Mouse (Mus musculus) gastrocnemius, postnatal 4 days (tissue): Measurements from ENCODE around the gene Wnk2. TPM values are rescaled to one million over a fixed set of nuclear protein-coding genes. Genes with fewer than 3 reads are reported as not detected.

Experiments
- DNase-seq, 2 experiments: peaks; one replicate each; pipeline ENCODE4 v3.0.0; 2021 to 2022; ENCODE audit warnings: low spot score in 2 of 2, mixed read lengths in 2 of 2
- total RNA-seq, 2 experiments: library from RNA; stranded (reverse); gene quantifications; 2 replicates each; pipeline ENCODE4 v1.2.3; 2021

Wnk2 gene
- total RNA-seq, 2 experiments from 2014 or later: 53.8 to 57.2 TPM

- DNase-seq: peak in 1 of 2 experiments; percentile 48
These were observed 31.2 kb upstream of the Wnk2 start for GRCm38 (mm10) chr13:49178839-49179585.

- no peak for DNase-seq
These were observed 27.7 kb upstream of the Wnk2 start for GRCm38 (mm10) chr13:49175509-49175908.

- DNase-seq: peak; percentile 88 to 90
These were observed 25.3 kb upstream of the Wnk2 start for GRCm38 (mm10) chr13:49172971-49173596.

GRCm38 (mm10) chr13:49172335-49172734 lies 24.5 kb upstream of the Wnk2 start:
- no peak for DNase-seq

GRCm38 (mm10) chr13:49171729-49172128 lies 23.9 kb upstream of the Wnk2 start:
- no peak for DNase-seq

- DNase-seq: no peak
These were observed 22.8 kb upstream of the Wnk2 start for GRCm38 (mm10) chr13:49170623-49171022.

GRCm38 (mm10) chr13:49169448-49170207 lies 21.8 kb upstream of the Wnk2 start:
- DNase-seq: peak; percentile 86 to 91

- DNase-seq: no peak
These were observed 19.3 kb upstream of the Wnk2 start for GRCm38 (mm10) chr13:49167081-49167480.

- DNase-seq: no peak
These were observed 15.8 kb upstream of the Wnk2 start for GRCm38 (mm10) chr13:49163645-49164044.

- no peak for DNase-seq
These were observed 14.9 kb upstream of the Wnk2 start for GRCm38 (mm10) chr13:49162722-49163121.

GRCm38 (mm10) chr13:49161236-49161635 lies 13.4 kb upstream of the Wnk2 start:
- DNase-seq: no peak

GRCm38 (mm10) chr13:49158040-49158713 lies 10.4 kb upstream of the Wnk2 start:
- no peak for DNase-seq

- DNase-seq: no peak
These were observed 8.8 kb upstream of the Wnk2 start for GRCm38 (mm10) chr13:49156645-49157044.

GRCm38 (mm10) chr13:49154621-49155020 lies 6.8 kb upstream of the Wnk2 start:
- DNase-seq: no peak

GRCm38 (mm10) chr13:49154028-49154427 lies 6.2 kb upstream of the Wnk2 start:
- DNase-seq: no peak

GRCm38 (mm10) chr13:49148687-49149086 lies 873 bp upstream of the Wnk2 start:
- DNase-seq: no peak

GRCm38 (mm10) chr13:49147007-49147857 lies 582 bp downstream of the Wnk2 start:
- DNase-seq: peak in 1 of 2 experiments; percentile 42

GRCm38 (mm10) chr13:49146698-49147006 lies 1.2 kb downstream of the Wnk2 start:
- peak in 1 of 2 experiments; percentile 30 for DNase-seq

- DNase-seq: no peak
These were observed 1.6 kb downstream of the Wnk2 start for GRCm38 (mm10) chr13:49146040-49146697.

- no peak for DNase-seq
These were observed 2.4 kb downstream of the Wnk2 start for GRCm38 (mm10) chr13:49145396-49145795.
